Mouse (Mus musculus): ENCODE data around the gene Cry2. TPM values are rescaled to one million over a fixed set of nuclear protein-coding genes. Genes with fewer than 3 reads are reported as not detected.
A peak's percentile ranks its signal among the peaks of the same experiment; 100 is the strongest.
"Not testable (repeated sequence)": the region's sequence is repeated elsewhere in the genome, so short reads cannot be mapped to it uniquely, and the experiment has no call there.

The Cry2 gene
- polyA plus RNA-seq, 1 experiment from 2014 or later = 27.1 TPM

DNA sequence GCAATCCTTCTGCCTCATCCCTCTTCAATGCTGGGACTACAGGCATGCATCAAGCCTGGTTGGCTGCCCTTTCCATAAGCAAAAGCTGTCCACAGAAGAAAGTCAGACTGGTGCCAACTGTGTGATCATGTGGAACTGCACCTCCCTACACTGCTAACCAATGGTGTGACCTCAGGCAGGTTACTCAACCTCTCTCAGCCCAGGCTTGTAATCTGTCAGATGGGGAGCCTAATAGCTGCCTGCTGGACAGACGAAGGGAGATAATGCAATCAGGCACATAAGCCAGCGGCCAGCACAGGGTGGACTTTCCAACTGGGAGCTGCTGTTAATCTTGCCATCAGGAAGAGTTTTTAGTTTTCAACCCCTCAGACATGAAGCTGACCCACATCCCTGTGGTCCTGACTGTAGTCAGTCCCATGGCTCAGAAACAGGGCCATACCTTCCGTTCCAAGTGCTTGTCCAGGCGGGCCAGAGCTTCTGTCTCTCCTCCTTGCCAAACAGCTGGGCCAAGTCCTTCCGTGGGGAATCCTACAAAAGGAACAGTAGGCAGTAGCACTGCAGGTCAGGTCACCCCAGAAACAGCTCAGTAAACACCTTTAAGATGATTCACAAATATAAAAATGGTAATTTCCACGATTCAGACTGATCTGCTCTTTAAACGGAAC, 12.0 kb downstream of the Cry2 start:
- Histone ChIP-seq H3K27me3 (no peaks in the 10 kb centered on the region), H3K9ac (replicated peaks) (no peak overlapping the region), H3K27ac (no peak overlapping the region), H3K4me2 (no peak overlapping the region), H3K36me3 (peaks cover 98% of the 10 kb centered on the region), H3K4me1 (replicated peaks) (peaks cover 24% of the 10 kb centered on the region), H3K4me3 (replicated peaks) (no peak overlapping the region), H3K9me3 (no peaks in the 10 kb centered on the region)
- WGBS = 92% methylated on average over 7 of the region's 7 CpGs
- ATAC-seq (ENCODE audit: insufficient number of reproducible peaks, insufficient read depth, low FRiP score, low TSS enrichment, low read depth) = no peak

- peaks cover 98% of the 10 kb centered on the region for H3K36me3 ChIP-seq
- no peak overlapping the region for H3K9ac ChIP-seq (replicated peaks)
- no peak for ATAC-seq (ENCODE audit: insufficient number of reproducible peaks, insufficient read depth, low FRiP score, low TSS enrichment, low read depth)
- H3K27me3 ChIP-seq = no peaks in the 10 kb centered on the region
- no peaks in the 10 kb centered on the region for H3K9me3 ChIP-seq
- H3K4me2 ChIP-seq = no peak overlapping the region
- no peak overlapping the region for H3K4me3 ChIP-seq (replicated peaks)
- H3K4me1 ChIP-seq (replicated peaks) = no peaks in the 10 kb centered on the region
- 91% methylated on average over 10 of the region's 10 CpGs for WGBS
- H3K27ac ChIP-seq = no peak overlapping the region
Measured at GRCm38 (mm10) chr2:92411705-92412104, 22.1 kb downstream of the Cry2 start.

DNA sequence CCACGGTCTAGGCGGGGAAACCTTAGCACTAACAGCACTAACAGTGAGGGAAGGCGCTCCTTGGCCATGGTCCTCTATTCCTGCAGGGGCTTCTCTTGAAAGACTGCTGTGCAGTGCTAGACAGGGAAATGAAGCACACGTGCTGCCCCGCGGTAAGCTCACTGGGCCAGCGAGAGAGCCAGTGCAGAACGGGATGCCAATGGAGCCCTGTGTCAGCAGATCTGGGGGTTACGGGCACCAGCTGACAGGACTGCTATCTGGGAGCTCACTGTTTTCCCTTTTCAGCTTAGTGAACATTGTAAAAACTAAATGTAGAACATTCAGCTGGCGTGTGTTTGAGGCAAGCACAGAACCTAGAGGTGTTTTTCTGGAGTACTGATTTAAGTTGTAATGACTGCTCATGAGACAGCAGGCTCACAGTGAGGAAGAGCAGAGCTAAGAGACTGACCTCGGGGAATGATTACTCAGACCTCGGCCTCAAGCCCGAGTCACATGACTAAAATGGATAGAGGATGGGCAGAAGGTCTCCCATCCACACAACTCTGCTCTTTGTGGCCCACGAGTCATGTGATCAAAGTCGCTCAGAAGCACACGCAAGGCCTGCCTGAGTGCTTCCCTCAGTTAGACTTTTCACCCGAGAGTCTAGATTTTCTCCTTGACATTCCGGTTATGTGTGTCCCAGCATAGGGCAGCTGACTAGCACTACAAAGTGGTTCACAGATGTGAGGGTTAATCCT, 25.4 kb downstream of the Cry2 start:
- H3K4me3 ChIP-seq (replicated peaks) = no peak overlapping the region
- no peak overlapping the region for H3K4me2 ChIP-seq
- H3K4me1 ChIP-seq (replicated peaks) = no peaks in the 10 kb centered on the region
- H3K27ac ChIP-seq = no peak overlapping the region
- H3K27me3 ChIP-seq = no peaks in the 10 kb centered on the region
- peaks cover 98% of the 10 kb centered on the region for H3K36me3 ChIP-seq
- ATAC-seq (ENCODE audit: insufficient number of reproducible peaks, insufficient read depth, low FRiP score, low TSS enrichment, low read depth) = no peak
- WGBS = 93% methylated on average over 18 of the region's 18 CpGs
- H3K9me3 ChIP-seq = no peaks in the 10 kb centered on the region
- H3K9ac ChIP-seq (replicated peaks) = no peak overlapping the region

- Histone ChIP-seq H3K9ac (replicated peaks) (no peak overlapping the region), H3K27ac (no peak overlapping the region), H3K4me3 (replicated peaks) (no peak overlapping the region), H3K4me1 (replicated peaks) (peaks cover 7% of the 10 kb centered on the region; the same call in 1 of the 2 replicates), H3K36me3 (peaks cover 74% of the 10 kb centered on the region), H3K27me3 (peaks cover 16% of the 10 kb centered on the region), H3K9me3 (no peaks in the 10 kb centered on the region), H3K4me2 (no peak overlapping the region)
- no peak for ATAC-seq (ENCODE audit: insufficient number of reproducible peaks, insufficient read depth, low FRiP score, low TSS enrichment, low read depth)
- 90% methylated on average over 7 of the region's 7 CpGs for WGBS
Measured at GRCm38 (mm10) chr2:92405687-92406086, 28.2 kb downstream of the Cry2 start.

GRCm38 (mm10) chr2:92404737-92405136, 29.1 kb downstream of the Cry2 start:
- Histone ChIP-seq H3K9ac (replicated peaks) (no peak overlapping the region), H3K36me3 (peaks cover 65% of the 10 kb centered on the region), H3K4me2 (no peak overlapping the region), H3K27me3 (peaks cover 25% of the 10 kb centered on the region), H3K27ac (no peak overlapping the region), H3K9me3 (no peaks in the 10 kb centered on the region), H3K4me3 (replicated peaks) (no peak overlapping the region), H3K4me1 (replicated peaks) (peaks cover 8% of the 10 kb centered on the region; the same call in 1 of the 2 replicates)
- ATAC-seq (ENCODE audit: insufficient number of reproducible peaks, insufficient read depth, low FRiP score, low TSS enrichment, low read depth) = no peak
- 74% methylated on average over 6 of the region's 6 CpGs for WGBS

GRCm38 (mm10) chr2:92403776-92404319, 30.0 kb downstream of the Cry2 start:
- peaks cover 56% of the 10 kb centered on the region for H3K36me3 ChIP-seq
- peaks cover 29% of the 10 kb centered on the region for H3K27me3 ChIP-seq
- ATAC-seq (ENCODE audit: insufficient number of reproducible peaks, insufficient read depth, low FRiP score, low TSS enrichment, low read depth) = no peak
- no peaks in the 10 kb centered on the region for H3K9me3 ChIP-seq
- WGBS = 91% methylated on average over 5 of the region's 5 CpGs
- no peak overlapping the region for H3K4me2 ChIP-seq
- H3K4me3 ChIP-seq (replicated peaks) = no peak overlapping the region
- no peak overlapping the region for H3K27ac ChIP-seq
- H3K9ac ChIP-seq (replicated peaks) = no peak overlapping the region
- peaks cover 8% of the 10 kb centered on the region; the same call in 1 of the 2 replicates for H3K4me1 ChIP-seq (replicated peaks)

- Histone ChIP-seq H3K36me3 (peaks cover 45% of the 10 kb centered on the region), H3K4me3 (replicated peaks) (no peak overlapping the region), H3K4me1 (replicated peaks) (peaks cover 8% of the 10 kb centered on the region; the same call in 1 of the 2 replicates), H3K4me2 (no peak overlapping the region), H3K27ac (no peak overlapping the region), H3K9me3 (no peaks in the 10 kb centered on the region), H3K9ac (replicated peaks) (no peak overlapping the region), H3K27me3 (peaks cover 29% of the 10 kb centered on the region)
- ATAC-seq (ENCODE audit: insufficient number of reproducible peaks, insufficient read depth, low FRiP score, low TSS enrichment, low read depth) = no peak
- WGBS = 75% methylated on average over 4 of the region's 4 CpGs
Measured at GRCm38 (mm10) chr2:92402591-92403326, 31.1 kb downstream of the Cry2 start.

GRCm38 (mm10) chr2:92401091-92401561, 32.7 kb downstream of the Cry2 start, which contains the start of gene Mapk8ip1:
Mapk8ip1 (minus strand) TSS chr2:92401263.
- H3K9ac ChIP-seq (replicated peaks) = peak within 1 kb of the TSS; percentile 66
- WGBS = 2% methylated on average over 48 of the region's 59 CpGs
- peaks cover 31% of the 10 kb centered on the region for H3K36me3 ChIP-seq
- ATAC-seq (ENCODE audit: insufficient number of reproducible peaks, insufficient read depth, low FRiP score, low TSS enrichment, low read depth) = peak; percentile 72; the same call in 1 of the 2 replicates
- no peaks in the 10 kb centered on the region for H3K9me3 ChIP-seq
- peaks cover 8% of the 10 kb centered on the region; the same call in 1 of the 2 replicates for H3K4me1 ChIP-seq (replicated peaks)
- H3K27ac ChIP-seq = no peak within 1 kb of the TSS
- peak within 1 kb of the TSS; percentile 90 for H3K4me2 ChIP-seq
- peaks cover 34% of the 10 kb centered on the region for H3K27me3 ChIP-seq
- peak within 1 kb of the TSS; percentile 68 for H3K4me3 ChIP-seq (replicated peaks)

DNA sequence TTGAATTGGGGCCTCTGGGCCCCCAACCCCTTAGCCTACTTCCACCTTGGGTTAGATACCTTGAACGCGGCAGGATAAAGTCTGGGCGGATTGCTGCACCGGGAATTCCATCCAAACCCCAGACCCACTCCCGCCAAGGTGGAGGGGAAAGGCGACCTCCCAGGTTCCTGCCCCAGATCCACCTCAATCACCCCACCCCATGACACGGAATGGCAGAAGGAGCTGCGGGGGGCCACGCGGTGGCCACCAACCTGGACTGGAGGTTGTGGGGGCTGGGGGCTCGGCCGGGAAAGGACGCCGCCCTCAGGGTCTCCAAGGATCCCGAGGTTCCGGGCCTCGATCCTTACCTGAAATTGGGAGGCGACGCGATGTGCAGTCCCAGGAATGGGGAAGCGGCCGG, 33.2 kb downstream of the Cry2 start:
- H3K36me3 ChIP-seq = peaks cover 26% of the 10 kb centered on the region
- H3K27me3 ChIP-seq = peaks cover 34% of the 10 kb centered on the region
- H3K9me3 ChIP-seq = no peaks in the 10 kb centered on the region
- H3K27ac ChIP-seq = no peak overlapping the region
- H3K9ac ChIP-seq (replicated peaks) = peak overlapping the region; percentile 66
- no peak for ATAC-seq (ENCODE audit: insufficient number of reproducible peaks, insufficient read depth, low FRiP score, low TSS enrichment, low read depth)
- H3K4me3 ChIP-seq (replicated peaks) = peak overlapping the region; percentile 68
- peaks cover 8% of the 10 kb centered on the region; the same call in 1 of the 2 replicates for H3K4me1 ChIP-seq (replicated peaks)
- H3K4me2 ChIP-seq = peak overlapping the region; percentile 90
- WGBS = under 1% methylated on average over 22 of the region's 22 CpGs

DNA sequence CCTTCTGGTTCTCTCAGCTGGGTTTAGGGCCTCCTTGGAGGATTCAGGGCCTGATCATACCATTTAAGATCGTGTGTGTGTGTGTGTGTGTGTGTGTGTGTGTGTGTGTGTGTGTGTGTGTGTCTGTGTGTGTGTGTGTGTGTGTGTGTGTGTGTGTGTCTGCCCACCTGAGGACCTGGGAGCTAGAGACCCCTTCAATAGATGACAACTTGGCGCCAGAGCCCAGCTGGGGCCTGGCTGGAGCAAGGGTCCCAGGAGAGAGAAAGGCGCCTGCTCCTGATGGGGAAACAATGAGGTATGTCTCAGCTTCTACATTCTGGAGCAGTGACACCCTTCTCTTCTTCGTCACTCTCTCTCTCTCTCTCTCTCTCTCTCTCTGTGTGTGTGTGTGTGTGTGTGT, 34.0 kb downstream of the Cry2 start:
- not testable (repeated sequence) for H3K9ac ChIP-seq (replicated peaks); H3K9me3 ChIP-seq; H3K4me3 ChIP-seq (replicated peaks); H3K4me1 ChIP-seq (replicated peaks); H3K27ac ChIP-seq; H3K4me2 ChIP-seq; ATAC-seq (ENCODE audit: insufficient number of reproducible peaks, insufficient read depth, low FRiP score, low TSS enrichment, low read depth)
- Histone ChIP-seq H3K27me3 (peaks cover 34% of the 10 kb centered on the region), H3K36me3 (peaks cover 18% of the 10 kb centered on the region)
- WGBS = 75% methylated on average over 3 of the region's 4 CpGs

DNA sequence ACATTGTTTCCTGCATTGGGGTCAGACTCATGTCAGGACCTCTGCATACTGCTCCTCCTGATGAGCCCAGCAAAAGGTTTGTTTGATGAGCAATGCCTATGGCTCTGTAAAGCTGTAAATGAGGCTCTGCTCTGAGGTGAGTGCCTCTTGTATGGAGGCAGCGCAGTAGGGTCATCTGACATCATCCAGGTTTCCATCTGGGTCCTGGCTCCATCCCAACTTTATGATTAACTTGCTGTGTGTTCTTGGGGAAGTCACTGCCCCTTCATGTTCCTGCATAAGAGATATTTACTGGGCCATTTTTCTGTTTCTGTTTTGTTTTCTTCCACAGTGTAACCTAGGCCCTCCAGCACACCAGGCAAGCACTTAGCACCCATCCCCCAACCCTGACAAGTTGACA, 36.4 kb downstream of the Cry2 start:
- Histone ChIP-seq H3K36me3 (no peaks in the 10 kb centered on the region), H3K27me3 (peaks cover 33% of the 10 kb centered on the region), H3K27ac (no peak overlapping the region), H3K9me3 (no peaks in the 10 kb centered on the region), H3K4me2 (no peak overlapping the region), H3K4me1 (replicated peaks) (peaks cover 17% of the 10 kb centered on the region), H3K9ac (replicated peaks) (no peak overlapping the region), H3K4me3 (replicated peaks) (no peak overlapping the region)
- no peak for ATAC-seq (ENCODE audit: insufficient number of reproducible peaks, insufficient read depth, low FRiP score, low TSS enrichment, low read depth)
- 72% methylated on average over 1 of the region's 1 CpGs for WGBS
